Mouse (Mus musculus): ENCODE measurements at regions not wholly inside any gene's neighbourhood (a gene's known extent, or its start where the extent isn't known, plus 50 kb on each side); places are given as distances from the start of the nearest gene placed in this dataset.

DNA sequence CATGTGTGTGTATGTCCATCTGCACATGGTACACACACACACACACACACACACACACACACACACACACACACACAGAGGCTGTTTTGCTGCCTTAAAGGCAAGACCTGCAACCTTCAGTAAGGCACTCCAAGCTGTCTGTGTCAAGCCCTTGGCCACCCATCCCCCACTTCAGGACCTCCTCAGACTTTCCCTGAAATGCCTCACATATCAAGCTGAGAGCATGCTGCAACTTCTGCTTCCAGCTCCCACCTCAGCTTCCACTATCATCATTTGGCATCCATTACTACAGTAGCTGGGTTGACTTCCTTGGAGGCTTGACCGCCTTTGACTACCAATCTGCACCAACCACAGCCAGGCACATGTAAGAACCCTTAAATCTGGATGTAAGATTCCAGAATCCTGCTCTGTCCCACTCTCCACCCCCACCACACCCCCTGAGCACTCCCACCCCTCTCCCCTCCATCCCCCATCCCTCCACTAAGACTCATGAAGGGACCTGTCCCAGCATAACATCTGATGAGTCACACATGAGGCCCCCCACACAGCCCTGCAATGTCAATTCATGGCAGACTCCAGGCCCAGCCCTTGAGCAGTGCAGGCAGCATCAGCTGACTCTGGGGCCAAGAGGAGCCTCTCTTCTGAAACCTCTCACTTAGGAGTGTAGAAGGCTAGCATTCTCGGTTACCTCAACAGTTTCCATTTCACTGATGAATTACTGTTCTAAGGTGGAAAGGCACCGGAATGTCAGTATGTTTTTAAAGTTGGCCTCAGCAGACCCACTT is 196.8 kb upstream of the Dio3 start:
- DNase-seq (ENCODE audit: low read depth): no peak

DNA sequence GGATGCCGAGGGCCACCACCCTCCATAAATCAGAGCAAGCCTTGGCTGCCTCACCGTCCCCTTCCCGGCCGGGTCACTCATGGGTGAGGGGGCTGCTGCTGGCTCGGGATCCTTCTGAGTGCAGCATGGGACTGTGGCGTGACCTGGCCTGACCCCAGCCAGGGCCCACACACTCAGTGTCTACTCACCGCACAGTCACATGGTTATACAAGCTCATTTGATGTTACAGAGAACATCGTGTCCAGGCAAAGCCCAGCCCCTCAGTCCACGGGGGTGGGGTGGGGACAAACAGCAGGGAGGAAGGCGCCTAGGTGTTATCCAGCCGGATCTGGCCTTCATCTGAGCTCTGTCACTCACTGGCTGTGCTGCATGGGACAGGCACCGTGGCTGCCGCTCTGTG is 195.9 kb upstream of the Dio3 start:
- no peak for DNase-seq (ENCODE audit: low read depth)

DNA sequence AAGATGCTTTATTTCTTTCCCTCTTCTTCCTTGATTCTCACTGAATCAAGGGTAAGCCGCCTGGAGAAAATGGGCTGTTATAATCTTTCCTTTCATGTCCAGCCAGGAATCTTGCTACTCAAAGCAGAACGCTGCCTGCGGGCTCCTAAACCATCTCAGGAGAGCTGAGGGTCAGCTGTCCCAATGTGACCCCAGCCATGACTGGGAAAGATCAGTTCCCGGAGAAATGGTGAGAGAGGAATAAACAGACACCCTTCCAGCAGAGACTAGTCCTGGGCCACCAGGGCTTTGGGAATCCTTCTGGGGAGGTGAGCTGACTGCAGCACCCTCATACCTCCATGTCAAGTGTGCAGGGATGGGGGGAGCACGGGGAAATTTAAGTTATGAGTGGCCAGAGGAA is 195.4 kb upstream of the Dio3 start:
- no peak for DNase-seq (ENCODE audit: low read depth)

DNA sequence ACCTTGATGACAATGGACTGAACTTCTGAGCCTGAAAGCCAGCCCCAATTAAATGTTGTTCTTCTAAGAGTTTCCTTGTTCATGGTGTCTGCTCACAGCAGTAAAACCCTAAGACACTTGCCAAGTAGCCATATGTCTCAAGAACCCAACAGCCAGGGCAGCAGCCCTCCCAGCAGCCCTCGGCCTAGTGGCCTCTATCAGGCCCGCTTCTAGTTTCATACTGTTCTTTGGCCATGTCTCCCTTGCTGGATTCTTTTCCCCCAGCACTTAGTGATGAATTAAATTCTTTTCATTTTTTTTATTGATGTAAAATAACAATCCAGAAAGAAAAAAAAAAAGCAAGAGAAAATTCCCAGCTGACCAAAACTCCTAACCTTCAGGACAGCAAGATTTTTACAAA is 191.9 kb upstream of the Dio3 start:
- no peak for DNase-seq (ENCODE audit: low read depth)

DNA sequence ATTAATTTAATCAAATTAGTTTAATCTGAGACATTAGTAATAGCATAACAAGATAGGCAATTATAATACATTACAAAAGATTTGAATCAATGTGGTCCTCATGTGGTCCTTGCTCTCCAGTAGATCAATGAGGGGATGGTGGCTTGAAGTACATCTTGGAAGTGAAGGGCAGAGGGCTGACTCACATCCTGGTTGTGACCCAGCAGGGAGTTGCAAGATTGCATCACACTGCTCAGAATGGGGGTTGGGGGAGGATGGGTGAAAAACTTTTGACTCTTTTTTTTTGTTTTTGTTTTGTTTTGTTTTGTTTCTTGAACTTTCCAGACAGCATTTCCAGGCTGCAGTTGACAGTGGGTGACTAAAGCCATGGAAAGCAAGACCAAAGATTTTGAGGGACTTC is 191.1 kb upstream of the Dio3 start:
- DNase-seq (ENCODE audit: low read depth): no peak

DNA sequence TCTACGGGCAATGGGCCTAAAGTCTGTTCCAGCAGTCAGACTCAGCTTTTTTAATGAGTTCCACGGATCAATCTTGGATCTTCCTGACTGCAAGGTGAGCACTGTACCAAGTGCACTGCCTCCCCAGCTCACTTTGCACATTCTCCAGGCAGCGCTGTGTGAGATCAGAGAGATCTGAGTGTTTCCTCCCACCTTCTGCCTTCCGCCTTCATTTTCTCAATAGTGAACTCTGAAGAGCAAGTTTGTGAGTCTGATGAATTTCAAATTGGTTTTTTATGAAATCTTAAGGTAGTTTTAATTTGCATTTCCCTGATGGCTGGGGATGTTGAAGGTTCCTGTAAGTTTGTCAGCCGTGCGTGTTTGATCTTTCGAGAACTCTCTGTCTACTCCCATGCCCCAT is 176.7 kb upstream of the Dio3 start:
- DNase-seq (ENCODE audit: low read depth): no peak

DNA sequence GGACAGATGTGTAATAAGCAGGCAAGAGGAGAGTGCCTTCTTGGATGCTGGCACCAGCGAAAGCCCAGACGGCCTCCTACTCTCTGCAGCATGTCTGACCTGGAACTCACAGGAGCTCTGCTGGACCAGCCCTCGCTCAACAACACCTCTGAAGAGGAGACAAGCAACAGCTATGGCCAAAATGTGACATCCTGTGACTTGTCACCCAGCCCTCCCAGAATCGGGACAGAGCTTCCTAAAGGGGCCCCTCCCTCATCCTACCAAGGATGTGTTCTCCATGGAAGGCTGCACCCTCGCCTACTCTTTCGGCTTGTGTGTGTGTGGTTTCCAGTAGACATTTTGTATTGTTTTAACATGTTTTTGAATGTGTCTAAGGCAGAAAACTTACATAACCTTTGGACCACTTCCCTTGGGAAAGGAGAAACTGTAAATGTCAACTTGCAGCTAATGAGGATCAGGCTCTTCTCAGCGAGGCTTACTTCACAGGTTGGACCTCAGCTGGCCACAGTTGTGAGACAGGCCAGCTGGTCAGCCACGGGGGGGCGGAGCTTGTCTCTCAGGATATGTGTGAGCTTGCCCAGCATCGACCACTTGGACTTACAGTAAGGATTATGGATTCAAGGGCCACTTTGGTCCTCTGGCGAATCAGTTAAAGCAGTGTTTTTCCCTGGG is 166.7 kb upstream of the Dio3 start:
- DNase-seq (ENCODE audit: low read depth): no peak

DNA sequence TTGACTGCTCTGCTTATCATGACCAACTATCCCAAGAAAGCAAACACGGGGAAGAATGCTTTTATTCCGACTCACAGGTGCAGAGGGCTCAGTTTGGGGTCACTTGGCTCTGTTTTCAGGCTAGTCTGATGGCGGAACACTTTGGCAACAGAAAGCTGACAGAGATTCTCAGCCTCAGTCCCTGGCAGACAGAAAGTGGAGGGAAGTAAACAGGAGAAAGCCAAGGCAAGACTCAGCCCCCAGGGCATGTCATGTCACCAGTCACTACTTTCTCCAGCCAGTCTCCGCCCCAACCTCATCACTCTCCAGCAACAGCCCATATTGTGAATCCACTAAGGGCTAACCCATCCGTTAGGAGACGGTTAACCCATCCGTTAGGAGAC is 166.2 kb upstream of the Dio3 start:
- no peak for DNase-seq (ENCODE audit: low read depth)

DNA sequence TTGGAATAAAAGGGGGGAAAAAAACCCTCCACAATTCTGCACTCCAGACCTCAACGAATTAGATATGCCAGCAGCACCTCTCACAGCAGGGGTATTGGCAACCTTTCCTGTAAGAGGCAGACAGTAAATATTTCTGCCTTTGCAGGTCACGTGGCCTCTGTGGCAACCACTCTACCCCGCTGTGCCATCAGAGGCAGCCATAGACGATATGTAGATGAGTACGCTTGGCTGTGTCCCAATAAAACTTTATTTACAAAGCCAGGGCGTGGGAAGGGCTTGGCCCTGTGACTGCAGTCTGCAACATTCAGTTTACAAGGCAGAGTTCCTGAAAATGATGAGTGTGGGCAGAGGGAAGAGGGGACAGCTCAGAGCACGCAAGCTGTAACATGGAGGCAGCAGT is 158.7 kb upstream of the Dio3 start:
- no peak for DNase-seq (ENCODE audit: low read depth)

DNA sequence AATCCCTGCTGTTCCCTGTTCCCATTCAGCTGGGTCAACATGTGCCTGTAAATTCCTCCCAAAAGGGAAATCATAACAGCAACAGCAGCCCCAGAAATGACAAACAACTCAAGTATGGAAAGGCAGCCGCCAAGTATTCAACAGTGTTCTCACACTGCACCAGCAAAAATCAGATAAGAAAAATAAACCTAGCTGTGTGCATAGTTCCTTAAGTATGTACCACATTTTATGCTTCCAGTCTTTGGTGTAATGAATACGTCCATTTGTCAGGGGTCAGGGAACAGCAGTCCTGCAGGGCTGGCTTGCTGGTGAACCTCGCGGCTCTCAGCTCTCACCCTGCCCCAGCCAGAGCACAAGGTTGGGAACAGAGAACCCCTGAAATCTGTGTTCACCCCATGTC is 155.9 kb upstream of the Dio3 start:
- DNase-seq (ENCODE audit: low read depth): no peak

DNA sequence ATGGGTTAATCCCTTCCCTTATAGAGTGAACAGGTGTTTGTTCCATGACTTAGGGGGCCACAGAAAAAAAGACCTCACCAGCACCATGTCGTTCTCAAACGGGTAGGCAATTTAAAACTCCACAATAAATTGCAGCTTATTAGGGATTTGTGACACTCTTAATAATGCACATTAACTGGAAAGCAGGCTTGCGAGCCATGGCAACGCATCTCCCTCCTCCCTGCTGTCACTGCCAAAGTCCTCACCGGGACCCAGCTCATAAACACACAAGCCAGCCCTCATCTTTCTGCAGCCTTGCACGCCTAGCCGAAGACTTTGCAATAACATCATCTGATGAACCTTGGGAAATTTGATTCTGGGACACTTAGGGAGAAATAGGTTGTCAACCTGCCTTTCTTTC is 152.3 kb upstream of the Dio3 start:
- no peak for DNase-seq (ENCODE audit: low read depth)

DNA sequence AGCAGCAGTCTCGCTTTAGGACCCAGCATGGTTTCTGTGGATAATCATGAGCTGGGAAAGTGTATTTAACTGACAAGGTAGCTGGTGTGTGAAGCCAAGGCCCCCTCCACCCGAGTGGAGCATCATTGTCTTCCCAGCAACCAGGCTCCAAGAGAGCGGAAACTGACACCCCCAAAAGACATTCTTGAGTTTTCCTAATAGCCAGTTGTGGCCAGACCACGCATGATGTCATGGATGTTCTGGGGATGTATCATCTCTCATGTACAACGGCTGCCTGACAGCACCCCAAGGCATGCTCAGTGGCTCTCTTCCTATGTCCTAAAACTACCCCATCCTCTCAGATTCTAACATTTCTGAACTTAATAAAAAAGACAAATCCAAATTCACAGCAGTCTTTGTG is 133.5 kb upstream of the Dio3 start:
- no peak for DNase-seq (ENCODE audit: low read depth)

DNA sequence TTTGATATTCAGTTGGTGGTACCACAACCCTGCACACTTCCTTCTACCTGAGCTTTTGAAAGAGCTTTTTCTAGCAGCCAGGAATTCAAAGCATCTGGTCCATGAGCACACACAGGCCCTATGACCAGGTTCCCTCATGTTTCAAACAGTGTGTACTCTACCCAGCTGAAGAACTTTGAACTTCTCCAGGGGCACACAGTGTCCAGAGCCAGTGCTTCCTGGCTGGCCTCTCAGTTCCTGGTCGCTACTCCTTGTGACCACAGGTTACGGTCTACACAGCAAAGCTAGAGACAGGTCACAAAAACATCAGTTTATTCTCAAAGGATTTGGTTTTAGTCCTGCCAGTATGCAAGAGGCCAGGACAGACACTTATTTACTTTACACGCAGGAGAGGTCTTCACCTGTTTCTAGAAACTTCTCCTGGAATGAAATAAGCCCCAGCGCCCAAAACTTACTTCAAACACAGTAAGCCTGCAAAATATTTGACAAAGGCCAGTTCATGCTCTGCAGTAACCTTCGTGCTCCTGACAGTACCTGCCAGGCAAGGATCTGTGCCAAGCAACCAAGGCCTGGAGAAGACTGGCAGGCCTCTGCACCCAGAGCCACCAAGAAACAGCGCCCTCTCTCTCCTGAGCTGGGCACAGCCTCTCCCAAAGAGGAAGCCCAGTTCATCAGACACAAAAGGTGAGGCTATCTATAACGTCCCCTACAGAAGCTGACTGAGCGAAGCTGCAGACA is 124.5 kb upstream of the Dio3 start:
- DNase-seq (ENCODE audit: low read depth): no peak

DNA sequence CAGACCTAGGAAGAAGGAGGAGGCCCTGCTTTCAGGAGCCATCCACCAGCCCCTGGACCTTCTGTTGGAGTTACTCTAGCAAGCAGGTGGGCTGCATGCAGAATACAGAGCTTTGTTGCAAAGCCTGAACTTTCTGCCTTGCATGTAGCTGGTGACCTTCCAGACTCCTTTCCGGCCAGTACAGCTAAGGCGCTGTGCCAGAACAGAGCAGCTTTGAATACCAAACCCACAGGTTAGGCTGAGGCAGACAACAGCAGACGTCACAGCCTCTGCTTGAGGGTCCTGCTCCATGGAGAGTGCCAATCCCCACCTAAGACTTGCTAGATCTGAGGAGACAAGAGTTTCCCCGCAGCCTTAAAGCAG is 123.9 kb upstream of the Dio3 start:
- no peak for DNase-seq (ENCODE audit: low read depth)

DNA sequence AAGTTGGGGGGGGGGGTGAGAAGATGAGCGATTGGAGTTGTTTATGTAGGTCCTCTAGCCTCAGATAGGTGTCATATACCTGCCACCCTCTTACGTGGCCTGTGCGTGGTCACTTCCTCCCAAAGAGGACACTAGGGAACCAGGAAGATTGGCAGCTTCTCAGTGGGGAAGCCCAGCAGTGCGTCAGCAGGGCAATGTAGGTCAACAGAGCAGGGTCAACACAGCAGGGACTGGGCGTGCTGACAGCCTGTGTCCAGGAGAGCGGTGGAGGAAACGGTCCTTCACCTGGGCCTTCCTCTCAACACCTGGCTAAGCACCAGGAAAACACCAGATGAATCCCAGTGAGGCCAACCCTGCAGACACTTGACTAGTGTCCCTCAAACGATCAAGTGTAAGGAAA is 122.4 kb upstream of the Dio3 start:
- DNase-seq (ENCODE audit: low read depth): no peak

DNA sequence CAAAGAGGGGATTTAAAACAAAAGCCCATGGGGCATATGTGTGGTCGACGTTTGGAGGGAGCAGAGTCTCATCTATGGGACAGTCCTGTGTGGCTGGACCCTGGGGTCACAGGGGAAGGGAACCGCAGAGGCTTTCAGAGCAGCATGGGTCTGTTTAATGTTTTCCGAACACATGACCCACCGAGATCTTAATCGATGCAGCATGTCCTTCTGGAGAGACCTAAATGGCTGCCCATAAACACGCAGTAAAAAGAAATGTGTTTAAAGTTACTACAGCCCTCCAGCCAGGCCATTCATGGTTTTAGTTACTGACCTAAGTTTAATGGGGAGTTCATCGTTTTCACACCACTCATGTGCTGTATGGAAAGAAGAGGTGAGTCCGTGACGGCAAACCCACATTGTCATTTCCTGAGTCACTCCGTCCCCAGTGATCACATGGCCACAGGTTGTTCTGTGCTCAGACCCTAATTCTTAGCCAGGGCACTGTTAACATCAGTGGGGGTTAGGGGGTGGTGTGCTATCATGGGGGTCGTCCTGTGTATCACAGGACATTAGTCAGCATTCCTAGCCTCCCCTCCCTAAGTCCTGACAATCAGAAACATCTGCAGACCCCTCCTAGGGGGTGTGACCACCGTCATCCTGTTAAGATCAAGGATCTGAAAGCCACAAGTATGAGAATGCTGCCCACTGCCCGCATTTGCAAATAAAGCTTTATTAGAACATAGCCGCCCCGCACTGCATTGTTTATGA is 120.7 kb upstream of the Dio3 start:
- DNase-seq (ENCODE audit: low read depth): no peak

DNA sequence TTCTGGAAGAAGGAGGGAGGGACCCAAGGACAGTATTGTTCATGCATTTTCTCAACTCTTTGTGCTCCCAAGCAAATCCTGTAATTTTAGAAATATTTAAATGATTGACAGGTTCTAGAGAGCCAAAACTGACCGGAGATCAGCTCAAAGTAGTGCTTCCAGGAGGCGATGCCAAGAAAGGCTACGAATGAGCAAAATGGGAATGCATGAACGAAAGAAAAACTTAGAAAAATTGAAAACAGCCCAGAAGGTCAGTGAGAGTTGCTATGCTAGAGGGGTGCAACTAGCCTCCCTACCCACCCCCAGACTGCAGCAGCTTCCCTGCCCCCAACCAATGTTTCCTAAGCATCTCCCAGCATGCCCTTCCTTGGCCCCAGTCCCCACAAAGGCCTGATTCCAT is 117.6 kb upstream of the Dio3 start:
- no peak for DNase-seq (ENCODE audit: low read depth)

DNA sequence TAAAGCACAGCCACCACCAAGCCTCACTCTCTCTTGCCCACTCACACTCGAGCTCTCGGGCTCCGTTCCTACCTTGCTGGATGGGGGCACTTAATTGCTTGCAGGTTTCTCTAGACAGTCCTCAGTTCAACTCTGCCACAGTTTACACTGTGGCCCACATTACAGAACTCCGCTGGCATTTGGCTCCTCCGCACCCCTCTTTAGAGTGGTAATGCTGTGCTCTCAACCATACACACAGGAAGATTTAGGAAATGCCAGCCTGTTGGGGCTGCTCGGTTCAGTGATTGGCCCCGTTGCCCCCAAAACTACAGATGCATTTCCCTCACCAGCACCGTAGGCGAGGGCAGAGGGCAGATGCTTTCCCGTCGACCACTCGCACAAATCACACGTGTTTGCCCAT is 113.4 kb upstream of the Dio3 start:
- DNase-seq (ENCODE audit: low read depth): no peak

DNA sequence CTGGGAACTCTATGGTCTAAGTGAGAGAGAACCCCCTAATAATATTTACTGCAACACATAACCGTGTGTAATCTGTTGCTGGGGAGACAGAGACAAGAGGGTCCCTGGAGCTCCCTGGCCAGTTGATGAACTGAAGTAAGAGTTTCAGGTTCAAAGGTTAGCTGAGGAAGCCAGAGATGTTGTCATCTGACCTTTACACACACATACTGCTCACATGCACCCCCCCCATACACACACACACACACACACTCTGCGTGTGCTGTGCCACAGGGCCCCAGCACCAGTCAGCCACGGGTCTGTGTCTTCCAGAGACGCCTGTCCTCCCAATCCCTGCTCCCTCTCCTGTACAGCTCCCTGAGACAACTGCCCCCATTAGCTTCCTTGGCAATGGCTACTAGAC is 110.5 kb upstream of the Dio3 start:
- DNase-seq (ENCODE audit: low read depth): no peak

DNA sequence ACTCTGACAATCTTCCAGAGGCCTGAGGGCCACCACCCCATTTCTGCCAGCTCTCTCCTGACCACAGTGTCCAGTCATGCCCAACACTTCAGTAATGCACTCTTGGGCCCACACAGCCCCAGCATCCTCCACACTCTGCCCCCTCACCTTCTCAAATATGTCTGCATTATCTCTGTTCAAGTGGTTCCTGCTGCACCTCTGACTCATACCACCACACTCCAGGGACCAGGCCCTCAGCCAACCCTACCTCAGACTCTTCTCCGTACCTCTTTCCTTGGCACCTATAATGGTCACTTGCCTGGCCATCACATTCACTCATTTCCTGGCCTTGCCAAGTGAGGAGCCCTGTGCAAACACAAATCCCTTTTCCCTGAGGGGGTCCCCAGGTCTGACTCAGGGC is 109.6 kb upstream of the Dio3 start:
- DNase-seq (ENCODE audit: low read depth): no peak

DNA sequence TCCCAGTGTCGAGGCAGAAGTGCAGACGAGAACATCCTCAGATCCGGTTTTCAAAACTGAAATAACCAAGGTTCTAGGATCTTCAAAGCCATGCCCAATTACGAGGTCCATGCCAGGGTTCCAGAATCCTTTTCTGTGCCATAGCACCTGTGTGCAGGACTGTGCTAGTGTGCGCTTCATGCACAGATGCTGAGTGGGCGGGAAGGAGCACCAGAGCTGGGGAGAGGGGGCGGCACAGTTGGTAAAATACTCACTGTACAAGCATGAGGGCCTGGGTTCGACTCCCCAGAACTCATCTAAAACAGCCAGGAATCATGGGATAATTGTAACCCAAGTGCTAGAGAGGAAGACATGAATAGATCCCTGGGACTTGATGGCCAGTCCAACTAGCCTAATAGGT is 108.4 kb upstream of the Dio3 start:
- no peak for DNase-seq (ENCODE audit: low read depth)

DNA sequence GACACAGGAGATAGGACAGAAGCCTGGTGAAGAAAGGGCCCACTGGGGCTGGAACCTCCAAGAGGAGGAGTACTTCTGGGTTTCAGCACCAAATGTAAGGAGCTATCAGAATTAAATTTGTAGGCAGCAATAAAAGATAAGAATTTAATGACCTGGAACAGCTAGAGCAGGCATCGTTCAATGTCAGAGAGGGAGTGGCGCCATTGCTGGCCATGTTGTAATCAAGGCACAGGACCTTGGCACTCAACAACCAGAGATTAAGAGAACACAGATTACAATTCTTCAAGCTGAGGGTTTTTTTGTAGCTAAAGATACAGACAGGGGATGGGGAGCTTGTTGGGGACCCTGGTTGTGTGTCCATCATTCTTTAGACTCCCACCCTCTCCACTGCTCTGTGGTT is 101.0 kb upstream of the Dio3 start:
- DNase-seq (ENCODE audit: low read depth): no peak

DNA sequence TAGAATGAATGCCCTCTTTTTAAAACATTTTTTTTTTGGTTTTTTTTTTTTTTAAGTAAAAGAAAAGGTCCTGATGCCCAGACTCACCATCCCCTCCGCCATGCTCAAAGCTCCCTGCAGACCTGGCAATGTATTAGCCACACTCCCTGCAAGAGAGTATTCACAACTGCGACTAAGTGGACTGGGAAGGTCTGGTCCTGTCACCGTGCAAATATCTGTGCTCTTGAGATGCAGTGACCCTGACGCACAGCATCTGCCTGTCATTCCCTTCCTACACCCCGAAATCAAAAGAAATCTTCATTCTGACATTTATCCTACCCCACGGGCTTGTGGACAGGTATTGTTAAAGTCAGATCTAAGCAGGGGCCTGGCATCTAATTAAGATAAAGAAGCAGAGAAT is 95.4 kb upstream of the Dio3 start:
- DNase-seq (ENCODE audit: low read depth): no peak
